Mouse (Mus musculus): ENCODE measurements around the gene Pdzrn3. TPM values are rescaled to one million over a fixed set of nuclear protein-coding genes. Genes with fewer than 3 reads are reported as not detected.

Gene Pdzrn3
- total RNA-seq, 2 experiments from 2014 or later = 62.6 to 68.3 TPM

- DNase-seq = no peak
Observed at GRCm38 (mm10) chr6:101287566-101288173, 90.0 kb downstream of the Pdzrn3 start.

- no peak for DNase-seq
Observed at GRCm38 (mm10) chr6:101287077-101287476, 90.6 kb downstream of the Pdzrn3 start.

- no peak for DNase-seq
Observed at GRCm38 (mm10) chr6:101284368-101284955, 93.2 kb downstream of the Pdzrn3 start.

DNA sequence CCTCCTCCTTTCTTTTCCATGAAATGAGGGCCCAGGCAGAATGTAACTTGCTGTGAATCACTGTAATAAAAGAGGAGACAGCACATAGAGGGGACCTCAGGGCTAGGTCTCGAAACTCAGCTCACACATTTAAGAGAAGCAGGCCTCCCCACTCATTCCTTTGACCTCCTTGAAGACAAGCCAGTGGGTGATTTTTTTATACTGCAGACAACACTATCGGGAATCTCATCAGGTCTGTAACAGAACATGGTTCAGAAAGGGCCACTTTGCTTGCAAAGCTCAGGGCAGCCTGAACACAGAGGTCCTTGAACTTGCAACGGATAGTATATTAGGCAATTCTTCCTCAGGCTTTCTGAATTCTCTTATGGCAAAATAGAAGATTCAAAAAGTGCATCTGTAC is 93.8 kb downstream of the Pdzrn3 start:
- no peak for DNase-seq

DNA sequence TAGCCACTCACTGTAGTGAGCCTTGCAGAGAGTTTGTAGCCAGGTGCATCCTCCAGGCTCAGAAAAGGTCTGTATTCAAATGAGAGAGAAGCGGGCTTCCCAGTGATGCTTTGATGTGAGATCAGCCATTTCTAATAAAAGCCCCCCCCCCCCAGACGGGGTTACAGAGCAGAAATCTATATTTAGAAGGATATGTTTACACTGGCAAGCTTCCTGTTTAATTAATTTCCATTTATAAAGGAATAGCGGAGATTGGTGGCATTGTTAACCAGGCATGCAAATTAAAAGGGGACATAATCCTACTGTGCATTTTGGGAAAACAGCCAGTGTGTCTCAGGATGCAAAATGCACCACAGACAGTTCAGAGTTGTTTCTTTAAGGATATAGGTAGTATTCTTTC is 96.1 kb downstream of the Pdzrn3 start:
- DNase-seq = no peak

GRCm38 (mm10) chr6:101280811-101281218 is 96.9 kb downstream of the Pdzrn3 start:
- no peak for DNase-seq

DNA sequence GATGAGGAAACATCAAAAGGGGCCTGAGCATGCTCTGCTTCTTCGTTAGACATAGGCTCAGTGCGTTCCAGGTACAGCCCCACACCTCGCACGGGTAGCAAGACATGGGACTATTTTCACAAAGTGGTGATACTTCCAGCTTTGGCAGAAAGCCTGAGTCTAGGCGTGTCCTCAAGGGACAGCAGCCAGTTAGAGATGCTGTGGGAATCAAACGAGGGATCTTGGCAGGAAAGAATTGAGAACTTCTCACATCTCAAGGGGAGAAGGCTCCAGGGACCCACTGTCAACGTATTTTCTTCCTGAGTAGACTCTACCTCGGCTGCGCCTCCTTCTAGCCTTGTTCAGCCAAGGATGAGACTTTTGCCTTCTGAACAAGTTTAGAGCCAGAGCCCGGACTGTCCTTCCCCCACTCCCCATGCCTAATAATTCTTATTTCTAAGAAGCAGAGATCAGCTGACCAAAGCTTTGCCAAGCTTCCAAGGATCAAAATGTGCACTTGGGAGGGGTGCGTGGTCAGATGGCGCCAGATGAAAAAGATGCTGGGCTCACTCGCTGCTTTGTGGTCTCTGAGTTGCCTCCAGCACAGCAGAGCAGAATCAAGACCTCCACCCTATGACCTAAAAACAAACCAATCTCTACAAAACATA is 99.3 kb downstream of the Pdzrn3 start:
- peak; percentile 33 for DNase-seq

DNA sequence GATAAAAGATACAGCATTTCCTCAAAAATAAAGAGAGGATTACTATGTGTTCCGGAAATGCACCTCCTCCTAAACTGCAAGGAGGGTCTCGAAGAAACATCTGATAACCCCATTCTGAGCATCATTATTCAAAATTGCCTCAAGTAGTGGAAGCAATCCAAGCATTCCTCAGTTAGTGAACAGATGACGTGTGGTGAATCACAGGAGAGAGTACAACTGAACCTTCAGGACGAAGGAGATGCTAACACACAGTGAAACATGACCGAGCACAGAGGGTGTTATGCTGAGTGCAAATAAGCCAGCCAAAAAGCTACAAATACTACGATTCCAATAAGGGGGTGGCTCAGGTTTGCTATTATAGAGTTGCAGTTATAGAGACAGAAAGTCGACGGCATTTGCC is 101.4 kb downstream of the Pdzrn3 start:
- DNase-seq = no peak

GRCm38 (mm10) chr6:101275806-101276205 is 101.9 kb downstream of the Pdzrn3 start:
- DNase-seq = no peak

DNA sequence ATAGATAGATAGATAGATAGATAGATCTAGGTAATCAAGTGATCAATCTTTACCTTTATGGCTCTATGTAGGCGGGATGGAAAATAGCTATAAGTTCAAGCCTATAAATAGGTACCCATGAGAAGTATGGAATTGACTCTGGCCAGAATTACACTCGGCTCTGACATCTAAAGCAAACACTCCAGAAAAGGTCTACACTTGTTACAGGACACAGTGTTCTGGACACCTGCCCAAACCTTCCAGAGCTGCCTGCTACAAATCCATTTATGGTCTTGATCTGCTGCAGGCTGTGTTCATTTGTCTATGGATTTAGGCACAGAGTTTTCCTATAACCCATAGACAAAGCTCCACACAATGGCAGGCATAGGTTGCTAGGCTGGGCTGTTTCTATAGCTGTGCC is 102.9 kb downstream of the Pdzrn3 start:
- peak; percentile 75 for DNase-seq

GRCm38 (mm10) chr6:101272256-101272655 is 105.4 kb downstream of the Pdzrn3 start:
- DNase-seq = no peak

GRCm38 (mm10) chr6:101271378-101272135 is 106.1 kb downstream of the Pdzrn3 start:
- DNase-seq = peak; percentile 68

DNA sequence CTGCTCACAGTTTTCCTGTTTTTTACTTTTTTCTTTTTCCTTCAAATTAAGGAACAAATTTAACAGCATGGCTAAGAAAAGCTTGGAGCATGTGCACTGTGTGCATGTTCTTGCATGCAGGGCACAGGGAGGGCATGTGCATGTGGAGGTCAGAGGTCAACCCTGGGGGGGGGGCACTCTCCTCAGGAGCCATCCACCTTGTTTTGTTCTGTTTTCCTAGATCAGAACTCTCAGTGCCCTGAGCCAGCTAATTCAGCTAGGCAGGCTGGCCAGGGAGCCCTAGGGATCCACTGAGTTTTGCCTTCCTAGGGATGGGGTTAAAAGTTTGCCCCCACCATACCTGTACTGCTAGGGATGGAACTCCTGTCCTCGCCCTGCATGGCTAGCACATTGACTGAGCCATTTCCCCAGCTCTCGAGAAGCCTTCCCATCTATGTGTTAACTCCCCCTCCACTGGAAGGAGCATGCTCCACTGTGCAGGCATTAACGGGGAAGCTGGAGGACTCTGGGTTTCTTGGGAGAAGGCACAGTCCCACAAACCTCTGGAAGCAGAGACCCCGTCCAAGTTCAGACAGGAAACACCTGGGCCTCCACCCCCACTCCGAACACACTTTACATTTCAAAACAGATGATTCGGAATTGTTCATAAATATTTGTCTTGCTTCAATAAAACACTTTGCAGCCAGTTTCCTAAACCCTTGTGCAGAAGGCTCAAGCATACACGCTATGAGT is 107.4 kb downstream of the Pdzrn3 start:
- no peak for DNase-seq

GRCm38 (mm10) chr6:101269335-101270094 is 108.2 kb downstream of the Pdzrn3 start:
- no peak for DNase-seq

DNA sequence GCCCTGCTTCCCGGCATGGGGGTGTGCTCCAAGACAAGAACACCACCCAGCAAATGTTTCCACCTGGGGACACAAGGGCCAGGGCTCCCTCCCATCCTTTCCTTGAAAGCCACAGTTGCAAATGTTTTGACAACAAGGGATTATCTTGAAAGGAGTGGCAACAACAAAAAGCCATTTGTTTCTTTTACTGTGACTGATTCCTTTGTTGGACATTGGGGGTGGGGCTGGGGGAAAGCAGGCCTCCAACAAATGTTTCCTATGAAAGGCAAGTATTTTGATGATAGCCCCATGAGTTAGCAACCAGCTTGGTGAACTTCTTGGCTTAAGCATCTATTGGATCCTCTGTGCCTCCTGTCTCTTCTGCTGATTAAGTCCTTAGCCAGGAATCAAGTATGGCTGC is 109.4 kb downstream of the Pdzrn3 start:
- DNase-seq = no peak

GRCm38 (mm10) chr6:101266787-101267186 is 110.9 kb downstream of the Pdzrn3 start:
- peak; percentile 90 for DNase-seq

DNA sequence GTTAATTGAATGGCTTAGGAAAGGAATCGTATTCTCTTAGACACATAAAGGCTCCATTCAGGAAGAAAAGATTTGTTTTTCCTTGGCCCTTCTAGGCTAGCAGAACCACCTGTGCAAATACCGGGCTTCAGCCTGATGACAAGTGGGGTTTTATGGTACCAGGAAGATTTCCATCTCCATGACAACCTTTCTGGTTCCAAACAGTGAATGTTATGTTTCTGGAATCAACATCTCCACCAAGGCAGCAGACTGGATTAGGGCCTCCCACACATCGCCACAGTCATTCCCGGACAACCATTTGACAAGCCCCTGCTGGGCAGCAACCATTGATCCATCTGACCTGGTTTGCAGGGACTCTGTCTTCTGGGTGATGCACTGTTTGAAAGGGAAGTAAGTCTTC is 114.2 kb downstream of the Pdzrn3 start:
- no peak for DNase-seq

DNA sequence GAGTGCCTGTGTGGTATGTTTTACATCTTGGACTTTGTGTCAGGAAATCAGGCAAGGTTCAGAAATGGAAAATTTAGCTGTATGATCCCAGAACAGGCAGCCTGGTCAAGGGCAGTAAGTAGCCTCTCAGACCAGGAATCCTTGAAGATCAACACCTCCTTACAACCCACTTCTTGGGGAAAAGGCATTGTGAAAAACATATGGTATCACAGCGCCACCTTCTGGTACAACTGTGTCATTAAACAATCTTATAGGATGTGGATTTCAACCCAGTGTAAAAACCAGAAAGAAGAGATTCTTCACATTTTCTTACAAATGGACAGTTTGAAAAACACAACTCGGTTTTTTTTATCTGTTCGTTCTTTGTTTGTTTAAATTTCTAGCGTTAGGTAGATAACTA is 116.2 kb downstream of the Pdzrn3 start:
- peak; percentile 62 for DNase-seq

DNA sequence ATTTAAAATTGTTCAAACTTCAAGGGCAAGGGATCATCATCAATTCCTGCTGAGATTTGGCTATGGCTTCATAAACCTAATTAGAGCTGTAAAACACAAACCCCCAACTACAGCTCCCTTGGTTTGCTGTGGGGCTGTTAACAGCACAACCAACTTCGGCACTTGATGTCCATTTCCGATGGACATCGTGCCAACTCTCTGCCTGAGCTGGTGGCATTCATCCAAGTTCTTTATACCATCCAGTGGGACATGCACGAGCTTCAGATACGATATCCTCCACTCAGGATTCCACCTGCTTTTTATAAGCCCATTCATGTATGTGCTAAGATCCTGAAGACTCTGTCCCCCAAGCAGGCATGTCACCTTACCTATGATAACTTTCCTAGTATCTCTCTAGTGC is 118.3 kb downstream of the Pdzrn3 start:
- no peak for DNase-seq

DNA sequence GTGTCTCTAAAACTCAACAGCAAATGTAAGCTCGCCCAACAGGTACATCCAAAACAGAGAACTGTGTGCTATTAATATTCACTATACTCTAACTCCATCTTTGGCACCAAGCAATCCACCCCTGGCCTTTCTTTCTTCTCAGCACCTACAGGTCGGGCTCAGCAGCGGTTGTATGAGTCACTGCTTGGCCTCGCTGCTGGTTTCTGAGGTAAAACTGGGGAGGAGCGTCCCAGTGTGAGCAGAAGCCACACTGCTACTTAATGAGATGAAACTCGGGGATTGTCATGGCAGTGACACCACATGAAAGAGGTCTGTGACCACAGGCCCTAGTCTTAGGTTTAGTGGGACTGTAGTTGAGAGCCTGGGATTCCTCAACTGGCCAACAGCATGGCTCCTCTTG is 120.3 kb downstream of the Pdzrn3 start:
- no peak for DNase-seq

DNA sequence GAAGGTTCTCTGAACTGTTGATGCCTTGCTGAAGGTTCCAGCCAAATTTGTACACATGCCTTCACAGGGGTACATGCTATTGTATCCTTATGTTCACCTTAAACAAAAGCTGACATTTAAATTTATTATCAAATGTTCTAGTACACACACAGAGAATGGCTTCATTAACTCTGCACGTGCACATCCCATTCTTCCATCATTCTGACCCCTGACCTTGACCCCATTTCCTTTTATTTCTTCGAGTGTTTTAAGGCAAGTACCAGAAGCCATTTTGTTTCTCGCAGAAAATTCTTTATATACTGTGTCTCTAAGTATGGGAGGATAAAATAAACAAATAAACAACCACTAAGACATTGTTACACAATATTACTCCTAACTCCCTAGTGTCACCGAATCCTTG is 123.0 kb downstream of the Pdzrn3 start:
- DNase-seq = no peak
